Mouse (Mus musculus): ENCODE results near the gene Ccdc12.

The Ccdc12 gene

GRCm38 (mm10) chr9:110711532-110711931 is 55.2 kb downstream of the Ccdc12 start:
- peak; percentile 43 to 60 for DNase-seq

- DNase-seq = no peak
These were observed 55.7 kb downstream of the Ccdc12 start for GRCm38 (mm10) chr9:110711996-110712395.

- DNase-seq = peak; percentile 37 to 46
These were observed 56.2 kb downstream of the Ccdc12 start for GRCm38 (mm10) chr9:110712545-110712944.

- no peak for DNase-seq
These were observed 57.1 kb downstream of the Ccdc12 start for GRCm38 (mm10) chr9:110713389-110713788.

- DNase-seq = no peak
These were observed 59.1 kb downstream of the Ccdc12 start for GRCm38 (mm10) chr9:110715426-110715825.

- peak; percentile 59 to 75 for DNase-seq
These were observed 60.5 kb downstream of the Ccdc12 start for GRCm38 (mm10) chr9:110716775-110717174.

GRCm38 (mm10) chr9:110718071-110718470 is 61.8 kb downstream of the Ccdc12 start:
- DNase-seq = no peak

- DNase-seq = no peak
These were observed 62.5 kb downstream of the Ccdc12 start for GRCm38 (mm10) chr9:110718810-110719209.

- DNase-seq = no peak
These were observed 63.7 kb downstream of the Ccdc12 start for GRCm38 (mm10) chr9:110719977-110720376.

GRCm38 (mm10) chr9:110722060-110722459 is 65.8 kb downstream of the Ccdc12 start:
- no peak for DNase-seq

- peak; percentile 65 to 78 for DNase-seq
These were observed 69.4 kb downstream of the Ccdc12 start for GRCm38 (mm10) chr9:110725721-110726135.

- DNase-seq = no peak
These were observed 70.6 kb downstream of the Ccdc12 start for GRCm38 (mm10) chr9:110726867-110727266.

- DNase-seq = no peak
These were observed 73.5 kb downstream of the Ccdc12 start for GRCm38 (mm10) chr9:110729841-110730240.

- no peak for DNase-seq
These were observed 75.6 kb downstream of the Ccdc12 start for GRCm38 (mm10) chr9:110731859-110732258.

- DNase-seq = peak; percentile 87 to 90
These were observed 76.3 kb downstream of the Ccdc12 start for GRCm38 (mm10) chr9:110732623-110733022.

GRCm38 (mm10) chr9:110733102-110733501 is 76.8 kb downstream of the Ccdc12 start:
- DNase-seq = no peak

GRCm38 (mm10) chr9:110734154-110734553 is 77.9 kb downstream of the Ccdc12 start:
- no peak for DNase-seq

- DNase-seq = peak in 1 of 2 experiments; percentile 53
These were observed 80.1 kb downstream of the Ccdc12 start for GRCm38 (mm10) chr9:110736362-110736761.

- no peak for DNase-seq
These were observed 81.8 kb downstream of the Ccdc12 start for GRCm38 (mm10) chr9:110738054-110738453.

- no peak for DNase-seq
These were observed 83.7 kb downstream of the Ccdc12 start for GRCm38 (mm10) chr9:110739961-110740360.

- no peak for DNase-seq
These were observed 85.5 kb downstream of the Ccdc12 start, which contains the start of gene Myl3 for GRCm38 (mm10) chr9:110741711-110742294. TSS of gene Myl3 (plus strand) at chr9:110741861.

- peak in 1 of 2 experiments; percentile 26 for DNase-seq
These were observed 86.1 kb downstream of the Ccdc12 start for GRCm38 (mm10) chr9:110742295-110742950.

- DNase-seq = no peak
These were observed 86.7 kb downstream of the Ccdc12 start for GRCm38 (mm10) chr9:110742951-110743455.

All from kidney, adult 8-10 months (tissue).